Mouse (Mus musculus) liver, embryonic 15.5 days (tissue): Measurements from ENCODE around the gene Flcn. TPM values are rescaled to one million over a fixed set of nuclear protein-coding genes. Genes with fewer than 3 reads are reported as not detected.
"Not testable (repeated sequence)": the region's sequence is repeated elsewhere in the genome, so short reads cannot be mapped to it uniquely, and the experiment has no call there.

Experiments used
- ATAC-seq: fragments of 200-750 bp; cut with Nextera tagmentation; 2 replicates; pipeline ENCODE4 v1.8.0; 2017; ENCODE audit warnings: moderate number of reproducible peaks, mild to moderate bottlenecking, moderate library complexity; ENCODE audit not compliant: insufficient read depth
- H3K27ac ChIP-seq: fragments of 300-500 bp; sonication (generic); replicated peaks from 2 replicates; pipeline ENCODE4 v1.5.1; 2015; ENCODE audit warnings: mild to moderate bottlenecking, inconsistent platforms
- H3K27me3 ChIP-seq: fragments of 300-500 bp; sonication (generic); 2 replicates; pipeline ENCODE4 v1.6.1; 2015; ENCODE audit warnings: mild to moderate bottlenecking, inconsistent platforms
- H3K36me3 ChIP-seq: fragments of 300-500 bp; sonication (generic); replicated peaks from 2 replicates; pipeline ENCODE4 v1.6.1; 2015; ENCODE audit warnings: moderate library complexity, mild to moderate bottlenecking, inconsistent platforms
- H3K4me1 ChIP-seq: fragments of 300-500 bp; sonication (generic); replicated peaks from 2 replicates; pipeline ENCODE4 v1.6.1; 2015; ENCODE audit warnings: inconsistent platforms
- H3K4me2 ChIP-seq: fragments of 300-500 bp; sonication (generic); 2 replicates; pipeline ENCODE4 v1.6.1; 2015; ENCODE audit warnings: moderate library complexity, mild to moderate bottlenecking, inconsistent platforms
- H3K4me3 ChIP-seq: fragments of 300-500 bp; sonication (generic); replicated peaks from 2 replicates; pipeline ENCODE4 v1.5.1; 2015; ENCODE audit warnings: mild to moderate bottlenecking, inconsistent platforms
- H3K9ac ChIP-seq: fragments of 300-500 bp; sonication (generic); 2 replicates; pipeline ENCODE4 v1.6.1; 2015; ENCODE audit warnings: moderate library complexity, mild to moderate bottlenecking, inconsistent platforms
- H3K9me3 ChIP-seq: fragments of 300-500 bp; sonication (generic); replicated peaks from 2 replicates; pipeline ENCODE4 v1.6.1; 2016; ENCODE audit warnings: inconsistent platforms
- WGBS: fragments of 180-500 bp; shearing (Covaris S2); methylation state at CpG from one replicate; pipeline ENCODE4 v1.1.7; 2015; ENCODE audit warnings: mixed read lengths; ENCODE audit not compliant: insufficient replicate concordance; 5-methylcytosine and 5-hydroxymethylcytosine counted together
- polyA plus RNA-seq: library from polyadenylated mRNA; unstranded; fragments of >200 nt; fragmentation: Nextera tagmentation; extraction: Ambion mirVana; gene quantifications from 2 replicates; pipeline ENCODE4 v1.2.1, GENCODE M21; 2015

The Flcn gene
- 13.6 and 15.8 TPM in 2 replicates for polyA plus RNA-seq

- Histone ChIP-seq H3K27me3 (no peaks in the 10 kb centered on the region), H3K9ac (peak within 1 kb of the TSS; percentile 89), H3K4me3 (peak within 1 kb of the TSS; percentile 83), H3K36me3 (peaks cover 28% of the 10 kb centered on the region), H3K9me3 (no peaks in the 10 kb centered on the region), H3K27ac (peak within 1 kb of the TSS; percentile 93), H3K4me1 (peaks cover 39% of the 10 kb centered on the region), H3K4me2 (peak within 1 kb of the TSS; percentile 94)
- WGBS: under 1% methylated on average over 52 of the region's 52 CpGs
- peak; percentile 94 for ATAC-seq
Observed at GRCm38 (mm10) chr11:59809670-59810474, at the start of gene Flcn. TSS of gene Flcn (minus strand) at chr11:59810016.

DNA sequence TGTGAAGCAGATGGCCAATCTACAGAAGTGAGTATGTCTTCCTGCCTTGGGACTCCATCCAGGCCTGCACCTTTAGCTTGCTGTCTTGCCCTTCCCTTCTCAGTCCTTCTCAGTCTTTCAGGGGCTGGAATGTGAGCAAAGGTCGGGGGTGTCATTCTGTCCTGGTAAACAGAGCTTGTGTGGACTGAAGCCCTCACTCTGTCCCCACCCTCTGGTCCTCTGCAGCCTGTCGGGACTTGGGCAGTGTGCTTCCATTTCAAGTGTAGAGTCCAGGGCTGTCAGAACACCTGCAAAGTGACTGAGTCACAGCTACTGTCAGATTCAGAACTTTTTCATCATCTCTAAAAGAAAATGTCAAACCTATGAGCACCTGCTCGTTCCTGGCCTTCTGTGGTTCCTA lies 43.0 kb upstream of the Flcn start:
- Histone ChIP-seq H3K4me3 (no peak overlapping the region), H3K36me3 (no peaks in the 10 kb centered on the region), H3K9me3 (no peaks in the 10 kb centered on the region), H3K4me2 (no peak overlapping the region), H3K27ac (no peak overlapping the region), H3K27me3 (no peaks in the 10 kb centered on the region), H3K9ac (no peak overlapping the region), H3K4me1 (peaks cover 23% of the 10 kb centered on the region)
- WGBS: 52% methylated on average over 3 of the region's 3 CpGs
- no peak for ATAC-seq

DNA sequence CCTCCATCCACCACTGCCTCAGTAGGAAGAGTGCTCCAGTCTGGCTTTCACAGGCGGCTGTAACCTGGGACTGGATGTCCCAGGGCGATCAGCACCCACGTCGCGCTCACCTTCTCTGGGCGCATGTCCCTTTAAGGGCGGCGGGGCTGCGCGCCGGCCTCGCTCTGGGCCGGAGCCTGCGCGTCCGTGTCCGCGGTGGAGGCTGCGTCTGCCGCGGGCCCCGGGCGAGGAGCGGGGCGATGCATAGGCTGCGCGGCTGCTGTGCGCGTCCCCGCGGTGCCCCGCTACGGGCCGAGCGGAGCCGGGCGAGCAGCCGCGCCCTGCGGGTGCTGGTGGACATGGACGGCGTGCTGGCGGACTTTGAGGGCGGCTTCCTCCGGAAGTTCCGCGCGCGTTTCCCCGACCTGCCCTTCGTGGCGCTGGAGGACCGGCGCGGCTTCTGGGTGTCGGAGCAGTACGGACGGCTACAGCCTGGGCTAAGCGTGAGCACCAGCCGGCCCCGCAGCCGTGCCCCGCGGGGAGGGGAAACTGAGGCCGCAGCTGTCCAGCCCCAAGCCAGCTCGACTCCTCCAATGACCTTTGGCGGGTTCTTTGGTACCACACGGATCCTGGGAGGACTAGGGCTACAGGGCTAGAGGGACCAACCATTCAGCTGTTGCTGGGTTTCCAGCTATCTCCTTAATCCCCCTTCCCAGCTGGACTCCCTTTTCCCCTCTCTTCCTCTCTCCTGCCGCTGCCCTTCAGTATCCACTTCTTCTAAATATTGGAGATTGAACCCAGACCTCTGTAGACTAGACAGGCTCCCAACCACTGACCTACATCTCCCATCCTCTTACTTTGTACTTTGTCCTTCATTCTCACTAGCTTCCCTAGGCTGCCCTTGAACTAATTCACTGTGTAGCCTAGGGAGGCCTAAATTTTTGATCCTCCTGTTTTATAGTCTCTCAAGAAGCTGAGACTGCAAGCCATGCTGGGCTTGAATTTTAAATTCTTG lies 38.4 kb upstream of the Flcn start:
- Histone ChIP-seq H3K4me3 (peak overlapping the region; percentile 75), H3K36me3 (0 out of 2 replicates have a peak, but pooled peaks cover 6% of the 10 kb centered on the region), H3K9me3 (no peaks in the 10 kb centered on the region), H3K4me1 (peaks cover 35% of the 10 kb centered on the region), H3K9ac (peak overlapping the region; percentile 72), H3K4me2 (peak overlapping the region; percentile 86), H3K27ac (peak overlapping the region; percentile 77), H3K27me3 (no peaks in the 10 kb centered on the region)
- ATAC-seq: peak; percentile 77
- under 1% methylated on average over 69 of the region's 69 CpGs for WGBS

- no peak overlapping the region for H3K4me3 ChIP-seq
- WGBS: 21% methylated on average over 2 of the region's 2 CpGs
- no peaks in the 10 kb centered on the region for H3K9me3 ChIP-seq
- no peak overlapping the region for H3K9ac ChIP-seq
- 0 out of 2 replicates have a peak, but pooled peaks cover 6% of the 10 kb centered on the region for H3K36me3 ChIP-seq
- H3K4me2 ChIP-seq: peak overlapping the region; percentile 86; the same call in 1 of the 2 replicates
- peaks cover 29% of the 10 kb centered on the region for H3K4me1 ChIP-seq
- ATAC-seq: no peak
- no peaks in the 10 kb centered on the region for H3K27me3 ChIP-seq
- no peak overlapping the region for H3K27ac ChIP-seq
Observed at GRCm38 (mm10) chr11:59847131-59847530, 37.3 kb upstream of the Flcn start.

GRCm38 (mm10) chr11:59846311-59846710 lies 36.5 kb upstream of the Flcn start:
- H3K27me3 ChIP-seq: no peaks in the 10 kb centered on the region
- 0 out of 2 replicates have a peak, but pooled peaks cover 6% of the 10 kb centered on the region for H3K36me3 ChIP-seq
- no peak overlapping the region for H3K4me2 ChIP-seq
- H3K27ac ChIP-seq: no peak overlapping the region
- H3K4me1 ChIP-seq: peaks cover 30% of the 10 kb centered on the region
- 83% methylated on average over 11 of the region's 11 CpGs for WGBS
- H3K9me3 ChIP-seq: no peaks in the 10 kb centered on the region
- no peak for ATAC-seq
- H3K4me3 ChIP-seq: no peak overlapping the region
- no peak overlapping the region for H3K9ac ChIP-seq

DNA sequence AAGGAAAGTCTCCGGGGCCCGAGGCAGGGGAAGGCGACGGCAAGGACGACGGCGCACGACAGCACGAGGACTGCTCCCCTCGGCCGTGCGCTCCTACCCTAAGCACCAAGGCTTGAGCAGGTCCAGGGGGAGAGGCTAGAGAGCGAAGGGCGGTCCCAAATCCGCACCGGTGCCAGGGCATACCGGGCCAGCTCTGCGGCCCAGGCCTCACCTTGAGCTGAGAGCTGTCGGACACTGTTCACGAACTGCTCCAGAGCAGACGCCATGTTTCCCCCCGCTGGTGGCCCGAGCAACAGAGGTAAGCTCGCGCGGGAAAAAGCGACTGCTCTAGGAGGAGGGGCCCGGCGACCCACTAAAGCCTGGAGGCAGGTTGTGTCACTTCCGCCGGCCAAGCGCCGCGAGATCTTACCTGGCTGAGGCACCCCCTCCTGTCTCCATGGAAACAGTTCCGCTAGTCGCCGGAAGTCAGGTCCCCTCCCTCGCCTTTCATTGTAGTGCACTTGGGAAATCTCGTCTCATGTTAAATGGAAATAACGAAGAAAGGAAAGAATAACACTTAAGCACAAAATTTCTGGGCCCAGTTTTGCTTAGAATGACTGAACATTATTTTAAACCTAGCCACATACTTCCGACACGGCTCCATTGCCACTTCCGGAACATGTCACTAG lies 29.8 kb upstream of the Flcn start, which contains the start of gene Cops3:
Cops3 (minus strand) TSS at position 380 of the 668 bp plus-strand sequence.
- ATAC-seq: peak; percentile 92
- Histone ChIP-seq H3K4me3 (peak within 1 kb of the TSS; percentile 95), H3K9ac (peak within 1 kb of the TSS; percentile 90), H3K27ac (peak within 1 kb of the TSS; percentile 93), H3K27me3 (no peaks in the 10 kb centered on the region), H3K4me1 (peaks cover 31% of the 10 kb centered on the region), H3K4me2 (peak within 1 kb of the TSS; percentile 67), H3K9me3 (no peaks in the 10 kb centered on the region), H3K36me3 (peaks cover 21% of the 10 kb centered on the region)
- WGBS: under 1% methylated on average over 43 of the region's 43 CpGs

- ATAC-seq: peak; percentile 96
- H3K36me3 ChIP-seq: peaks cover 26% of the 10 kb centered on the region
- 0% methylated on average over 24 of the region's 24 CpGs for WGBS
- peak within 1 kb of the TSS; percentile 93 for H3K27ac ChIP-seq
- H3K27me3 ChIP-seq: no peaks in the 10 kb centered on the region
- H3K4me3 ChIP-seq: peak within 1 kb of the TSS; percentile 95
- peak within 1 kb of the TSS; percentile 90 for H3K9ac ChIP-seq
- peaks cover 31% of the 10 kb centered on the region for H3K4me1 ChIP-seq
- H3K9me3 ChIP-seq: no peaks in the 10 kb centered on the region
- H3K4me2 ChIP-seq: peak within 1 kb of the TSS; percentile 67
Observed at GRCm38 (mm10) chr11:59839008-59839458, 29.2 kb upstream of the Flcn start, which contains the start of gene Nt5m. TSS of gene Nt5m (plus strand) at chr11:59839447.

GRCm38 (mm10) chr11:59838426-59838825 lies 28.6 kb upstream of the Flcn start:
- 52% methylated on average over 4 of the region's 4 CpGs for WGBS
- Histone ChIP-seq H3K4me1 (peaks cover 31% of the 10 kb centered on the region), H3K4me2 (peak overlapping the region; percentile 67), H3K4me3 (peak overlapping the region; percentile 95), H3K9ac (peak overlapping the region; percentile 90), H3K36me3 (peaks cover 32% of the 10 kb centered on the region), H3K27me3 (no peaks in the 10 kb centered on the region), H3K27ac (no peak overlapping the region), H3K9me3 (no peaks in the 10 kb centered on the region)
- no peak for ATAC-seq

GRCm38 (mm10) chr11:59837789-59838188 lies 28.0 kb upstream of the Flcn start:
- peaks cover 37% of the 10 kb centered on the region for H3K36me3 ChIP-seq
- peak overlapping the region; percentile 95; the same call in 1 of the 2 replicates for H3K4me3 ChIP-seq
- WGBS: no CpG with 5 or more reads among the region's 1 CpGs
- not testable (repeated sequence) for H3K27ac ChIP-seq, H3K9ac ChIP-seq, H3K9me3 ChIP-seq, H3K27me3 ChIP-seq, ATAC-seq
- H3K4me2 ChIP-seq: peak overlapping the region; percentile 67
- H3K4me1 ChIP-seq: peaks cover 31% of the 10 kb centered on the region

DNA sequence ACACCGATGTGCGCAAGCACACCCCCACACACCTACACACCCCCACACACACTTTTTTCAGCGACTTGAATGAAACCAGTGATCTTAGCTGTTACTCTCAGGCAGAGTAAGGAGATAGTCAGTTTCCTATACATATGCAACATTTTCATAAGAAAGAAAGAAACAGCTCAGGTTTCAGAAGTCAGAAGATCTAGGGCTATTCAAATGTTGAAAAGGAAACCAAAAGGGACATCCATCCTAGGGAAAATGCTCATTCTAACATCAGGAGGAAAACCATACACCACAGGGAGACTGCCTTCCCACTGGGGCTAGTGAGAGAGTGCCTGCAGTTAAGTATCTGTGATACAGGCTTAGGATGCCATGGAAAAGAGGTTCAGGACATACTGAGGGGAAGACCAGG lies 11.8 kb upstream of the Flcn start:
- Histone ChIP-seq H3K4me1 (no peaks in the 10 kb centered on the region), H3K4me2 (no peak overlapping the region), H3K36me3 (peaks cover 97% of the 10 kb centered on the region), H3K9ac (no peak overlapping the region), H3K4me3 (no peak overlapping the region), H3K27ac (no peak overlapping the region), H3K27me3 (no peaks in the 10 kb centered on the region), H3K9me3 (no peaks in the 10 kb centered on the region)
- no peak for ATAC-seq
- 75% methylated on average over 3 of the region's 3 CpGs for WGBS
